ENCODE assay signal across 8 mouse cellular contexts in the genomic region with DNA sequence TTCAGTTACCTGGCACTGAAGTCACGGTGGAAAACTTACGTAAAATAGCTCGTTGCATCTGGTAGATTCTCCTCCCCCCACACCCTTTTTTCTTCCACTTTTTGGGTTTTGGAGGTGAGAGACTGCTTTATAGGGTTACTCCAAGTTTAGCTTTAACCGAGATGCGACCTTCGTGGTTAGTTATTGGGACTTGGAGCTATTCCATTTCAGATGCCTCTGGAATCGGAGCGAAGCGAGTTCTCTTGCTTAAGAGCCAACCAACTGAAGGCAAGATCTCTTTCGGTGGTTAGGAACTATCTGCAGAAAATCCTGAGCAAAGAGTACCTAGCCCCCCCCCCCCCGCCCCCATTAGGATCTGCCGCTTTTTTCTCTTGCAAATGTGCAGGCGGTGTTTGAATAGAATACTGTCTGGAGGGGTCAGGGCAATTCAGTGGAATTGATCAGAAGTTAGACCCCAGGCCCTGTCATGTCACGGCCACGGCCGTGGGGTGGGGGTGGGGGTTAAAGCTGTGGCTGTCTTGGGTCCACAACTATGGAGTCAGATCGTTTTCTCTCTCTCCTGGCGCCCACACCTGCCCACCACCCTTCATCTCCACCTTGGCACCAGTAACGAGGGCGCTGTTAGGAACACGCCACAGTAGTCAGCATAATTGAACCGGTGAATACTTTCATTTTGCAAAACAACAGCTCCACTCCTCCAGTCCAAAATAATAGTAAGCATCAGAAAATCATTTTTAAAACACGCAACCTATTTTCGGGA.
DNase-seq lines count a peak whose midpoint lies in the region; ATAC-seq and TF ChIP-seq lines count a peak whose summit lies in the region.

No protein-coding gene starts in this region.

- no peak for ATAC-seq in kidney, embryonic 16.5 days (ENCODE audit: low FRiP score, low TSS enrichment)
- no peak for ATAC-seq in heart, postnatal 0 days (ENCODE audit: insufficient read depth, low read depth)
- ATAC-seq in midbrain, embryonic 14.5 days (ENCODE audit: low FRiP score, low TSS enrichment): no peak
- no peak for ATAC-seq in erythroblast, adult 5-6 weeks (replicated peaks; ENCODE audit: low FRiP score, poor library complexity, severe bottlenecking)

- H3K4me2 ChIP-seq in kidney, embryonic 16.5 days (replicated peaks; ENCODE audit: low read depth, low read length): peak overlapping the region; percentile 81
- H3K4me2 ChIP-seq in heart, postnatal 0 days (ENCODE audit: low read depth, low read length): peak overlapping the region; percentile 48
- H3K4me2 ChIP-seq in midbrain, embryonic 14.5 days (ENCODE audit: low read length): peak overlapping the region; percentile 86

- H3K27ac ChIP-seq in kidney, embryonic 16.5 days (ENCODE audit: low read length): peak overlapping the region; percentile 62
- H3K27ac ChIP-seq in heart, postnatal 0 days (ENCODE audit: low read depth): no peak overlapping the region
- peak overlapping the region; percentile 100 for H3K27ac ChIP-seq in midbrain, embryonic 14.5 days (replicated peaks; ENCODE audit: low read depth, low read length)

- H3K27me3 ChIP-seq in kidney, embryonic 16.5 days (ENCODE audit: insufficient read depth, low read length): peaks cover 62% of the 10 kb centered on the region
- H3K27me3 ChIP-seq in heart, postnatal 0 days (ENCODE audit: control insufficient read depth, insufficient read depth, low read length): peaks cover 92% of the 10 kb centered on the region
- no peaks in the 10 kb centered on the region for H3K27me3 ChIP-seq in midbrain, embryonic 14.5 days (ENCODE audit: control insufficient read depth, insufficient read depth, low read length)

- WGBS in kidney, embryonic 16.5 days: 2% methylated on average over 24 of the region's 24 CpGs
- WGBS in heart, postnatal 0 days: 6% methylated on average over 24 of the region's 24 CpGs
- WGBS in midbrain, embryonic 14.5 days: 1% methylated on average over 23 of the region's 24 CpGs

- H3K36me3 ChIP-seq in kidney, embryonic 16.5 days (ENCODE audit: insufficient read depth, low read length): no peaks in the 10 kb centered on the region
- no peaks in the 10 kb centered on the region for H3K36me3 ChIP-seq in heart, postnatal 0 days (replicated peaks; ENCODE audit: control insufficient read depth, insufficient read depth, low read length)
- peaks cover 40% of the 10 kb centered on the region for H3K36me3 ChIP-seq in midbrain, embryonic 14.5 days (ENCODE audit: control insufficient read depth, insufficient read depth, low read length)

- peaks cover 7% of the 10 kb centered on the region; the same call in 1 of the 2 replicates for H3K4me1 ChIP-seq in kidney, embryonic 16.5 days (ENCODE audit: insufficient read depth, low read length)
- peaks cover 9% of the 10 kb centered on the region for H3K4me1 ChIP-seq in heart, postnatal 0 days (ENCODE audit: control insufficient read depth, insufficient read depth)
- no peaks in the 10 kb centered on the region for H3K4me1 ChIP-seq in midbrain, embryonic 14.5 days (ENCODE audit: control insufficient read depth, insufficient read depth, low read length)

- H3K9me3 ChIP-seq in kidney, embryonic 16.5 days (ENCODE audit: low read length): no peaks in the 10 kb centered on the region
- no peaks in the 10 kb centered on the region for H3K9me3 ChIP-seq in heart, postnatal 0 days (replicated peaks; ENCODE audit: control insufficient read depth, low read length)
- H3K9me3 ChIP-seq in midbrain, embryonic 14.5 days (ENCODE audit: control insufficient read depth, low read length): no peaks in the 10 kb centered on the region

- H3K4me3 ChIP-seq in kidney, embryonic 16.5 days (ENCODE audit: low read length): peak overlapping the region; percentile 44
- peak overlapping the region; percentile 31 for H3K4me3 ChIP-seq in heart, postnatal 0 days (ENCODE audit: low read depth, low read length)
- H3K4me3 ChIP-seq in midbrain, embryonic 14.5 days (replicated peaks; ENCODE audit: low read depth, low read length): peak overlapping the region; percentile 86

- TF ChIP-seq POLR2A in brain, embryonic 14.5 days (IDR thresholded peaks at IDR 0.05; ENCODE audit: borderline replicate concordance, extremely low read depth, insufficient read depth, insufficient read length, poor library complexity, severe bottlenecking): no peak

- no peak for TF ChIP-seq CTCF in brain, embryonic 14.5 days (IDR thresholded peaks at IDR 0.05; ENCODE audit: borderline replicate concordance, extremely low read depth, insufficient read depth, insufficient read length)
- no peak for TF ChIP-seq CTCF in heart, postnatal 0 days (IDR thresholded peaks at IDR 0.05; ENCODE audit: low read depth)

- DNase-seq in kidney, adult 9 months: no peak
- DNase-seq in brain, embryonic 14.5 days (ENCODE audit: low read depth): peak; percentile 83
- DNase-seq in heart, postnatal 0 days (ENCODE audit: low spot score): peak; percentile 2
- peak; percentile 71 for DNase-seq in midbrain, embryonic 14.5 days
- no peak for DNase-seq in gastrocnemius, adult 18-20 months (ENCODE audit: low spot score)
- DNase-seq in adrenal gland, postnatal 10 days: no peak

- peak overlapping the region; percentile 57 for H3K9ac ChIP-seq in kidney, embryonic 16.5 days (replicated peaks; ENCODE audit: low read length)
- H3K9ac ChIP-seq in heart, postnatal 0 days (replicated peaks; ENCODE audit: low read depth, low read length): no peak overlapping the region
- H3K9ac ChIP-seq in midbrain, embryonic 14.5 days (replicated peaks; ENCODE audit: low read length): peak overlapping the region; percentile 100

- no peak for TF ChIP-seq EP300 in heart, postnatal 0 days (IDR thresholded peaks at IDR 0.05; ENCODE audit: low read depth)

Comparison
In these comparisons a context has a peak if more than half of its experiments do, and no peak if none do; other contexts are left out.
1. H3K4me3 ChIP-seq: peak in every context shown above with its lines; median percentile 86 in midbrain, embryonic 14.5 days; 44 in kidney, embryonic 16.5 days; 31 in heart, postnatal 0 days.
2. DNase-seq: peak in brain, embryonic 14.5 days (single experiment), heart, postnatal 0 days (single experiment) and midbrain, embryonic 14.5 days (single experiment); none in kidney, adult 9 months (single experiment), gastrocnemius, adult 18-20 months (single experiment) and adrenal gland, postnatal 10 days (single experiment).
3. Peak in every context shown above with its lines, with median percentiles within 50 percentile points of each other: H3K4me2 ChIP-seq.